Mouse (Mus musculus) gastrocnemius, adult 2 months (tissue): Measurements from ENCODE around the gene Pcdh19. TPM values are rescaled to one million over a fixed set of nuclear protein-coding genes. Genes with fewer than 3 reads are reported as not detected.
A peak's percentile ranks its signal among the peaks of the same experiment; 100 is the strongest.

ENCODE experiments used
- DNase-seq: peaks from one replicate; pipeline ENCODE4 v3.0.0; 2022
- H3K27ac ChIP-seq: fragments of 200-600 bp; 2 replicates; pipeline ENCODE4 v1.8.1; 2022; ENCODE audit warnings: mild to moderate bottlenecking
- H3K4me3 ChIP-seq: fragments of 200-600 bp; 2 replicates; pipeline ENCODE4 v1.8.1; 2022; ENCODE audit warnings: mild to moderate bottlenecking, moderate library complexity
- CTCF ChIP-seq: fragments of 200-600 bp; IDR thresholded peaks from 2 replicates; pipeline ENCODE4 v1.8.1; 2022; ENCODE audit warnings: antibody characterized with exemption, mild to moderate bottlenecking, moderate library complexity
- intact Hi-C: fragments of 180-260 bp; cut with DNase I; formaldehyde crosslinking; loops from one replicate; pipeline ENCODE4 v1.15.1; 2025
- total RNA-seq, 2 experiments: library from RNA; stranded (reverse); gene quantifications; 2 replicates each; pipeline ENCODE4 v1.2.3; 2021

Gene Pcdh19
- total RNA-seq, 2 experiments from 2014 or later = 3.1 to 4.4 TPM

DNA sequence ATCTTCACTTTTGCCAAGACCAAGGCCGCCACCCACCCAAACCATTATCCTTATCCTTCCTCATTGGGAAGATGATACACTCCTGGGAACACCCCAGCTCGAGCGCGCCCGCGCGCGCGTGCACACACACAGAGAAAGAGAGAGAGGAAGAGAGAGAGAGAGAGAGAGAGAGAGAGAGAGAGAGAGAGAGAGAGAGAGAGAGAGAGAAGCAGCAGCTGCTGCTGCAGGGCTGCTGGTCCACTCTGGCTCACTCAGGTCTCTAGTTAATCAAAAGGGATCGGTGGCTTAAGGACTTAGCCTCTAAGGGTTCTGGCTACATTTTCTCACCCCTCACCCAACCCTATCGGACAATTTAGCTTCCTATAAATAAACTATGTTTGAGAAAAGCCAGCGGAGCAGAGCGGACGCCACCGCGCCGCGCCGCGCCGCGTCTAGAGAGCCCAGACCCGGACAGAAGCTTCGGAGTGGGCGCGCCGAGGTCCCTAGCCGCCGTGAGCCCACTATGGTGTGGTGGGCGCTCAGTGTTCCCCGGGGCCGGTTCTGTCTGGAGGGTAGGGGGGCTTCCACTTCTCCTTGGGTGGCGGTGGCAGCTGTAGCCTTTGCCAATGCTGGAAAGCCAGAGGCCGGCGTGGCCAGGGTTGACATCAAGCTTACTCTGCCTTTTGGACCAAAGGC lies 926 bp upstream of the Pcdh19 start:
- intact Hi-C loops = no loop called here
- peak overlapping the region; percentile 79 for H3K4me3 ChIP-seq
- no peak for TF ChIP-seq CTCF
- peak overlapping the region; percentile 78 for H3K27ac ChIP-seq
- DNase-seq = peak; percentile 57

GRCm38 (mm10) chrX:133688156-133688555 lies 631 bp downstream of the Pcdh19 start:
- intact Hi-C loops = no loop called here
- peak overlapping the region; percentile 82 for H3K27ac ChIP-seq
- DNase-seq = peak; percentile 35
- H3K4me3 ChIP-seq = peak overlapping the region; percentile 79
- no peak for TF ChIP-seq CTCF

GRCm38 (mm10) chrX:133687666-133688151 lies 1.1 kb downstream of the Pcdh19 start:
- DNase-seq = peak; percentile 37
- peak overlapping the region; percentile 79 for H3K4me3 ChIP-seq
- H3K27ac ChIP-seq = peak overlapping the region; percentile 82
- intact Hi-C loops = no loop called here
- no peak for TF ChIP-seq CTCF

- Histone ChIP-seq H3K27ac (peak overlapping the region; percentile 82; the same call in 1 of the 2 replicates), H3K4me3 (peak overlapping the region; percentile 79)
- intact Hi-C loops = no loop called here
- no peak for TF ChIP-seq CTCF
- peak; percentile 14 for DNase-seq
These were observed 2.1 kb downstream of the Pcdh19 start for GRCm38 (mm10) chrX:133686533-133687311.

GRCm38 (mm10) chrX:133685572-133685971 lies 3.2 kb downstream of the Pcdh19 start:
- no peak for TF ChIP-seq CTCF
- Histone ChIP-seq H3K4me3 (peak overlapping the region; percentile 79), H3K27ac (no peak overlapping the region)
- no peak for DNase-seq
- intact Hi-C loops = no loop called here

DNA sequence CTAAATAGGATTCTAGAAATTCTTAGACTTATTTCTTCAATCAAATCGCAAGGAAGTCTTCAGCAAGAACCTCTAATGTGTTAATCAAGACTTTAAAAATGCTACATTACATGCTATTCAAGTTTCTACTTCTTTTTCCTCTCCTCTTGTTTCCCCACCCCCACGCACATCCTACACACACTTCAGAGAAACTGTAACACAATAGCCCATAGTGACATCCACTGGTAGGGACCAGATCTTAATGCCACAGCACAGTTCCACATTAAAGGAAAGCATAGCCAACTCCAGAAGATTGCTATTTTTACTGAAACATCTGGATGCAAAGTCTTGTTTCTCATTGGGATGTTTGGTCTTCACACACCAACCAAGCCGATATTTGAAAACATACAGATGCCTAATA lies 4.8 kb downstream of the Pcdh19 start:
- Histone ChIP-seq H3K27ac (no peak overlapping the region), H3K4me3 (peak overlapping the region; percentile 79)
- intact Hi-C loops = no loop called here
- no peak for TF ChIP-seq CTCF
- no peak for DNase-seq

DNA sequence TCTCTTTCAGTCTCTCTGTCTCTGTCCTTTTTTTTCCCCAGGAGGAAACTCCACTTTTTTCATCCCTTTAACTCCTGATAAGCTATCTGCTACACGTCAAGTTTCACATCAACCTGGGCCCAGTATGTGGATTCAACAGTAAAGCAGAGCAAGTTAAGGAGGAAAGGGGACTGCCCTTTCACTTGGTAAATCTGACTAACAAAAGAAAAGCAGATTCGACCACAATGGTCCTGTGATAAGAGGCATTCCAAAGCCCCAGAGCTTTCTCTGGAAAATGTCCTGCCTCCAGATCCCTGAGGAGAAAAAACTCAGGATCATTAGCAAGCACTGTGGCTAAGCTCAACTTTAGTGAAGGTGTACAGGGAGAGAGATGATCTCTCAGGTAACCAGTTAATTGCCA lies 13.7 kb downstream of the Pcdh19 start:
- intact Hi-C loops = no loop called here
- DNase-seq = no peak
- H3K4me3 ChIP-seq = no peak overlapping the region
- TF ChIP-seq CTCF = no peak
- no peak overlapping the region for H3K27ac ChIP-seq

- intact Hi-C loops = no loop called here
- DNase-seq = no peak
These were observed 15.0 kb downstream of the Pcdh19 start for GRCm38 (mm10) chrX:133673796-133674195.

GRCm38 (mm10) chrX:133660111-133660510 lies 28.7 kb downstream of the Pcdh19 start:
- DNase-seq = no peak
- TF ChIP-seq CTCF = no peak
- H3K4me3 ChIP-seq = no peak overlapping the region
- intact Hi-C loops = no loop called here
- no peak overlapping the region for H3K27ac ChIP-seq

More at GRCm38 (mm10) chrX:133673796-133674195, 15.0 kb downstream of the Pcdh19 start:
- H3K27ac ChIP-seq = no peak overlapping the region
- TF ChIP-seq CTCF = no peak
- H3K4me3 ChIP-seq = no peak overlapping the region

DNA sequence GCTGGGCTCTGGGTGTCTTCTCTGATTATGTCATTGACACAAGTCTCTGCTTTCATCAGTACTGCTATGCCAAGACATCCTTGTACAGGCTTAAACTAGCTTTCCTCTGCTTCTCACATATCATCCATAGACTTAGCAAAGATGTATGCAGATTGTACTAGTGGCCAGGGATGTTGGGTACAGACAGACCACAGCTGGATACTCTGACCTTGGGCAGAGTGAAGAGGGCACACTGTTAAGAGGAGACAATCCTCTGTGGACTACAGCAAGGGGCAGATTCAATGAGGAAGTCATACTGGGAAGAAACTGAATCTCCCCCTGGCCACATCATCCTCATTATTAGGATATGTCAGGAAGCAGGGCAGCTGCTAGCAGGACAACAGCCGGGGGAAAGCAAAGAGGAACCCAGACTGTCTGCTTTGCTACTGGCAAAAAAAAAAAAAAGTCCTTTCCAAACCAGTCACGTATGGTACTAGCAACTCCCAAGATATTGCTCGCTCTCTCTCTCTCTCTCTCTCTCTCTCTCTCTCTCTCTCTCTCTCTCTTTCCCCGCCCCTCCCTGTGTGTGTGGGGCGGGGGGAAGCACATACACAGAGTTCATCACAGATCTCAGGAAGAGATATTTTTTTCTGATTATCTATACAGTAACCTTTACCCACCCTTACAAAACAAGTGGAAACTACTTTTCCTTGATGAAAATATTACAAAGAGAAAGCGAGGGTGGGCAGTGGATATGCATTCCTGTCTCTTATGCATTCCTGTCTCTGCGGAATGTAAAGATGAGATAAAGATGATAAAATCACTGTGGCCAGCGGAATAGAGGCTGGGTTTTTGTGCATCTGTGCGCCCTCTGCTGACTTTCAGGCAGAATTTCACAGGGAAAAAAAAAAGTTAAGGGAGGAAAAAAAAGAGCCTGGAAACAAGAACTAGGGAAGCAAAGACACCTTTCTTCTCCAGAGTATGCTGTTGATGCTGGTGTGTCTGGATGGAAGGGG lies 31.2 kb downstream of the Pcdh19 start:
- TF ChIP-seq CTCF = peak; percentile 59
- H3K27ac ChIP-seq = peak overlapping the region; percentile 5; the same call in 1 of the 2 replicates
- no peak overlapping the region; the same call in 1 of the 2 replicates for H3K4me3 ChIP-seq
- no peak for DNase-seq
- intact Hi-C loops = no loop called here

DNA sequence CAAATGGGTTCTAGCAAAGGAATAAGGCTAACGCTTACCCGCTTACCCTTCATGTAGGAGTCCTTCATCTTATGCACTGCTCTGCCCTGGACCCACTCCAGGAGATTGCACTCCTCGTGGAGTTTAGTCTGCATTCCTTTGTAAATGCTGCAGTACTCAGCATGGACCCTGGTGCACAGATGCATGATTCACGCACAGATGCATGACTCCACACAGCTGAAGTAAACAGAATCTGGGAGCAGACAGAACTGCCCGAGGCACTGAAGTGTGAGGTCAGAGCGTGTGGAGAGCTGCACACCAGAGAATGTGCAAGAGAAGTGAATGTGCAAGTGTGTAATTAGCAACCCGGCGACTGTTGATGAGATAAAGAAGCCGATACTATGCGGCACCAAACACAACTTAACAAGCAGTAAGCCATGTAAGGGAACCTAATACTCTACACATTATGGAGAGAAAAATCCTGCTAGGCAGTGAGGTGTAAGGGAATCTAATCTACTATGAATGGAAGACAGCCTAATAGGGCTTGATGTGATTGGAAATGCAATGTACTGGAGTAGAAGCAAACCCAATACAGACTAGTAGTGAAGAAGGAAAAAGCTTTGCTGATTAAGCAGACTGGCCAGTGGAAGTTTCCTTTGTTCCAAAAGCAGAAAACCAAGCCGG lies 32.8 kb downstream of the Pcdh19 start:
- no peak for TF ChIP-seq CTCF
- intact Hi-C loops = no loop called here
- no peak for DNase-seq
- H3K27ac ChIP-seq = no peak overlapping the region
- H3K4me3 ChIP-seq = no peak overlapping the region

DNA sequence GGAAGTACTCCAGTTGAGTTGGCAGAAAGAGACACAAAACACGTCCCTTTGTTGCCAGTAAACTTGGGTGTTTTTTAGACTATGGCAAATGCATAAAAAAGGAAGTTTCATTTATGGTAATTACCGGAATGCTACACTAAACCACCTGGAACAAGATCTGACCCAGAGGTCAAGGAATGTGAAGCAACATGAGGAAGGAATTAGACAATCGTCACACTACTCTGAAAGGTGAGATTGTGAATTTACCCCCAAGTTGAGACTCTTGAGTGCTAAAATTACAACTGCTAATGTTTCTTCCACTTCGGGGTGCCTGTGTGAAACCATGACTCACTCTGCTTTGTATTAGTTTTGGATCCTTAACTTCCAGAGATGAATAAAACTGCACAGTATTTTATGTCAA lies 33.6 kb downstream of the Pcdh19 start:
- TF ChIP-seq CTCF = no peak
- DNase-seq = no peak
- Histone ChIP-seq H3K27ac (no peak overlapping the region), H3K4me3 (no peak overlapping the region)
- intact Hi-C loops = no loop called here
